Mouse (Mus musculus) CH12.LX (cell line): ENCODE measurements around the gene Cbx2. TPM values are rescaled to one million over a fixed set of nuclear protein-coding genes. Genes with fewer than 3 reads are reported as not detected.

Source experiments
- DNase-seq: peaks from one replicate; pipeline ENCODE4 v3.0.0-alpha.2; 2013; ENCODE audit errors: extremely low read depth
- H3K27ac ChIP-seq: 2 replicates; pipeline ENCODE4 v1.5.1; 2012; ENCODE audit warnings: low read depth, mild to moderate bottlenecking, control low read depth, moderate library complexity; ENCODE audit not compliant: insufficient read depth
- H3K27me3 ChIP-seq: replicated peaks from 2 replicates; pipeline ENCODE3; 2012; ENCODE audit warnings: inconsistent platforms
- H3K36me3 ChIP-seq, 2 experiments: replicated peaks in 1 of 2; 2 replicates each; pipeline versions ENCODE3 to v1.6.1; 2012; ENCODE audit warnings: inconsistent platforms in 1 of 2, low read length in 1 of 2, mild to moderate bottlenecking in 1 of 2, mixed read lengths in 1 of 2, moderate library complexity in 1 of 2; ENCODE audit not compliant: control insufficient read depth in 1 of 2, insufficient read depth in 1 of 2
- H3K4me1 ChIP-seq, 2 experiments: 2 replicates each; pipeline ENCODE4 v1.6.1; 2012; ENCODE audit warnings: inconsistent platforms in 1 of 2, moderate library complexity in 1 of 2; ENCODE audit not compliant: insufficient read depth in 2 of 2, control insufficient read depth in 1 of 2
- H3K4me2 ChIP-seq: 2 replicates; pipeline ENCODE4 v1.6.1; 2012; ENCODE audit warnings: low read depth, mild to moderate bottlenecking, control low read depth; ENCODE audit not compliant: poor library complexity, insufficient read depth, severe bottlenecking
- H3K4me3 ChIP-seq, 3 experiments: fragments of 150-350 bp in 1 of 3; sonication (generic) in 1 of 3; replicated peaks in 1 of 3; 2 replicates each; pipeline versions ENCODE3 to v1.5.1; 2011 to 2012; ENCODE audit warnings: low read depth in 2 of 3, low read length in 2 of 3, mild to moderate bottlenecking in 2 of 3, moderate library complexity in 2 of 3, control low read depth in 1 of 3, improper control_type of control experiment in 1 of 3, inconsistent platforms in 1 of 3, mixed read lengths in 1 of 3; ENCODE audit not compliant: poor library complexity in 1 of 3
- H3K79me2 ChIP-seq: replicated peaks from 2 replicates; pipeline ENCODE4 v1.6.1; 2012; ENCODE audit warnings: mild to moderate bottlenecking, moderate library complexity; ENCODE audit not compliant: control insufficient read depth, poor library complexity, insufficient read depth, severe bottlenecking; ENCODE audit errors: extremely low read depth
- H3K9ac ChIP-seq: 2 replicates; pipeline ENCODE4 v1.6.1; 2012; ENCODE audit warnings: low read depth, mild to moderate bottlenecking, control low read depth, moderate library complexity; ENCODE audit not compliant: insufficient read depth
- H3K9me3 ChIP-seq: replicated peaks from 2 replicates; pipeline ENCODE3; 2012; ENCODE audit warnings: low read length, inconsistent platforms, mixed read lengths
- CHD1 ChIP-seq: IDR thresholded peaks from 2 replicates; pipeline ENCODE4 v1.6.1; 2012; ENCODE audit warnings: low read depth, low read length, improper control_type of control experiment, inconsistent platforms
- CTCF ChIP-seq, 2 experiments: IDR thresholded peaks in 1 of 2; conservative IDR thresholded peaks in 1 of 2; 2 replicates each; pipeline ENCODE4 v1.5.1; 2011 to 2012; ENCODE audit warnings: low read depth in 2 of 2, low read length in 2 of 2, improper control_type of control experiment in 1 of 2, inconsistent platforms in 1 of 2, mild to moderate bottlenecking in 1 of 2, moderate library complexity in 1 of 2
- E2F4 ChIP-seq: IDR thresholded peaks from 2 replicates; pipeline ENCODE4 v1.6.1; 2011; ENCODE audit warnings: low read depth, low read length, improper control_type of control experiment; ENCODE audit not compliant: insufficient replicate concordance
- ELF1 ChIP-seq: IDR thresholded peaks from 2 replicates; pipeline ENCODE4 v1.6.1; 2014; ENCODE audit warnings: low read depth, mild to moderate bottlenecking, inconsistent platforms, low read length, improper control_type of control experiment
- ETS1 ChIP-seq: conservative IDR thresholded peaks from 2 replicates; pipeline ENCODE4 v1.6.1; 2012; ENCODE audit warnings: low read depth, mild to moderate bottlenecking, inconsistent platforms, low read length, improper control_type of control experiment, moderate library complexity
- GABPA ChIP-seq: IDR thresholded peaks from 2 replicates; pipeline ENCODE4 v1.6.1; 2012; ENCODE audit warnings: low read depth, low read length, improper control_type of control experiment, inconsistent platforms; ENCODE audit not compliant: insufficient replicate concordance
- JUN ChIP-seq: IDR thresholded peaks from 2 replicates; pipeline ENCODE4 v1.6.1; 2011; ENCODE audit warnings: low read depth, mild to moderate bottlenecking, low read length, improper control_type of control experiment, moderate library complexity; ENCODE audit not compliant: insufficient read depth
- MAFK ChIP-seq: IDR thresholded peaks from 2 replicates; pipeline ENCODE4 v1.6.1; 2011; ENCODE audit warnings: low read length, improper control_type of control experiment; ENCODE audit not compliant: insufficient replicate concordance
- MAZ ChIP-seq: IDR thresholded peaks from 2 replicates; pipeline ENCODE4 v1.6.1; 2012; ENCODE audit warnings: low read depth, mild to moderate bottlenecking, inconsistent platforms, low read length, improper control_type of control experiment, moderate library complexity
- PAX5 ChIP-seq: IDR thresholded peaks from 2 replicates; pipeline ENCODE4 v1.6.1; 2012; ENCODE audit warnings: low read length, inconsistent platforms, mixed read lengths
- RAD21 ChIP-seq: IDR thresholded peaks from 2 replicates; pipeline ENCODE4 v1.6.1; 2011; ENCODE audit warnings: low read depth, mild to moderate bottlenecking, low read length, improper control_type of control experiment, moderate library complexity
- RCOR1 ChIP-seq: conservative IDR thresholded peaks from 2 replicates; pipeline ENCODE4 v1.6.1; 2012; ENCODE audit warnings: low read depth, mild to moderate bottlenecking, inconsistent platforms, low read length, improper control_type of control experiment
- SIN3A ChIP-seq: IDR thresholded peaks from 2 replicates; pipeline ENCODE4 v1.6.1; 2012; ENCODE audit warnings: low read length, improper control_type of control experiment, inconsistent platforms
- SMC3 ChIP-seq: IDR thresholded peaks from 2 replicates; pipeline ENCODE4 v1.6.1; 2011; ENCODE audit warnings: low read depth, low read length, improper control_type of control experiment
- TBP ChIP-seq: conservative IDR thresholded peaks from 2 replicates; pipeline ENCODE4 v1.6.1; 2011; ENCODE audit warnings: low read depth, low read length, improper control_type of control experiment
- UBTF ChIP-seq: IDR thresholded peaks from 2 replicates; pipeline ENCODE4 v1.6.1; 2012; ENCODE audit warnings: low read depth, mild to moderate bottlenecking, inconsistent platforms, low read length, improper control_type of control experiment, moderate library complexity
- ZMIZ1 ChIP-seq: IDR thresholded peaks from 2 replicates; pipeline ENCODE4 v1.6.1; 2012; ENCODE audit warnings: low read depth, mild to moderate bottlenecking, inconsistent platforms, low read length, improper control_type of control experiment
- dilution Hi-C: fragments of 300-500 bp; cut with MboI; formaldehyde crosslinking; loops from 2 replicates; pipeline ENCODE4 v1.14.3; 2020; ENCODE audit warnings: low sequenced_read_pairs; ENCODE audit not compliant: extremely low pct_unique_long_range_greater_than_20kb, extremely low pct_ligation_motif_present
- in situ Hi-C: fragments of 300-500 bp; cut with MboI; formaldehyde crosslinking; loops from 3 replicates; pipeline ENCODE4 v1.14.3; 2019; ENCODE audit warnings: low sequenced_read_pairs, low pct_ligation_motif_present, low pct_unique_long_range_greater_than_20kb, mixed read lengths
- polyA plus RNA-seq: library from polyadenylated mRNA; unstranded; fragments of >175 nt; gene quantifications from 2 replicates; pipeline ENCODE4 v1.2.1, GENCODE M21; 2012; ENCODE audit warnings: low read depth; ENCODE audit not compliant: insufficient read length
- total RNA-seq, 2 experiments: library from RNA; depleted of rRNA; stranded (reverse); fragments of 300-350 nt in 1 of 2; fragments of >200 nt in 1 of 2; gene quantifications; 2 replicates each; pipeline ENCODE4 v1.2.3; 2012 to 2014

The Cbx2 gene
- total and polyA plus RNA-seq, 3 experiments: 2.8 to 15.5 (median 3.9) TPM

DNA sequence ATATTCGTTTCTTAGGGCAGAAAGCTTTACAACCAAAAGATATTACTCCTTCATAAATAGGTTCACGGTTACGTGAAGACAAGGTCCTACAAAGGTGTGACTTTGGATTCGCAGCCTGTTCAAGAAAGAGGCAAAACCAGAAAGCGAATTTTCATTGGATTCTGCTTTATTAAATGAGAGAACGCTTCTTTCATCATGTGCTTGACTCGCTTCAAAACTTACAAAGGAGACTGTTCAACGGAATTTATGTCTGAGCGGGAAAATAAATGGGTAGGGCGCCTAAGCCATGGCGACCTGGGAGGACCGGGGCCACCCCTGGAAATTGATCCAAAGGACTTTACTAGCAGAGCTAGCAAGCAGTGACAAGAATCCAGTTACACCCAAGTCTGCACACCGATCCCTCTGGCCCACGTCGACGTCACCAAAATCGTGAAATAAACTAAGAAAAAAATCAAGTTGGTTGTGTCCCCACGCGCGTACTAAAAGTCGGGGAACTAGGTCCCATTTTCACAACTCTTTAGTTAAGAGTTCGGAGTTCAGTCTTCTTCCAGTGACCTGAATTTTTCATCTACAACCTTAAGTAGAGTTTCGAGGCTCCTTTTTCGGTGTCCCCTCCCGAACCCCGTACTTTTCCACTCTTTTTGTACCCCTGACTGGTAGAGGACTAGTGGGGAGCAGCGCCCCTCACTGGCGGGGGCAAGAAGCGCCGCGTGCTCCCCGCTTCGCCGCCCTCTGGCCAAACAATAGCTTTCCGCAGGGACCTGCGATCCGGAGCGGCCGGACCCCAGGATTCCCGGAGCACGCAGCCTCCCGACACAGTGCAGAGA is 481 bp upstream of the Cbx2 start:
- peak overlapping the region; percentile 23 for H3K4me2 ChIP-seq
- peaks cover 87% of the 10 kb centered on the region for H3K27me3 ChIP-seq
- H3K79me2 ChIP-seq: no peaks in the 10 kb centered on the region
- peaks cover 22 to 44% of the 10 kb centered on the region in 2 experiments for H3K4me1 ChIP-seq
- DNase-seq: no peak
- H3K36me3 ChIP-seq: peaks cover 9% of the 10 kb centered on the region in 2 experiments
- dilution Hi-C loops: no loop called here
- H3K4me3 ChIP-seq: peak overlapping the region; percentile 50 to 84 (median 64)
- no peaks in the 10 kb centered on the region for H3K9me3 ChIP-seq
- H3K27ac ChIP-seq: no peak overlapping the region
- in situ Hi-C loops: no loop called here
- TF ChIP-seq TBP (no peak), ZMIZ1 (no peak), JUN (no peak), PAX5 (no peak), CTCF (conservative IDR thresholded peaks at IDR 0.05 in 1 of 2, IDR thresholded peaks at IDR 0.05 in 1 of 2; ENCODE audit: low read depth in 2 of 2, low read length in 2 of 2) (peak in 1 of 2 experiments; percentile 67; a peak in 2 of 4 replicates), RAD21 (no peak), RCOR1 (no peak)
- H3K9ac ChIP-seq: peak overlapping the region; percentile 1; the same call in 1 of the 2 replicates

- Histone ChIP-seq H3K4me2 (peak overlapping the region; percentile 60), H3K9me3 (no peaks in the 10 kb centered on the region), H3K4me1 (peaks cover 22 to 48% of the 10 kb centered on the region in 2 experiments), H3K36me3 (peaks cover 22% of the 10 kb centered on the region in 2 experiments), H3K9ac (peak overlapping the region; percentile 53), H3K4me3 (peak overlapping the region; percentile 64 to 84 (median 76)), H3K27ac (no peak overlapping the region; the same call in 1 of the 2 replicates), H3K79me2 (no peaks in the 10 kb centered on the region), H3K27me3 (peaks cover 74% of the 10 kb centered on the region)
- in situ Hi-C loops (no loop called here), dilution Hi-C loops (no loop called here)
- DNase-seq: no peak
- TF ChIP-seq MAZ: 0 out of 2 replicates have a peak, but pooled peaks have one; percentile 8
- no peak for TF ChIP-seq ELF1
Observed at GRCm38 (mm10) chr11:119023616-119023980, 836 bp downstream of the Cbx2 start.

GRCm38 (mm10) chr11:119024260-119024659 is 1.5 kb downstream of the Cbx2 start:
- Histone ChIP-seq H3K27ac (no peak overlapping the region), H3K4me2 (peak overlapping the region; percentile 60), H3K79me2 (no peaks in the 10 kb centered on the region), H3K4me1 (peaks cover 22 to 48% of the 10 kb centered on the region in 2 experiments), H3K9me3 (no peaks in the 10 kb centered on the region), H3K4me3 (peak overlapping the region; percentile 64 to 84 (median 76)), H3K27me3 (peaks cover 67% of the 10 kb centered on the region), H3K9ac (peak overlapping the region; percentile 53), H3K36me3 (peaks cover 29% of the 10 kb centered on the region in 2 experiments)
- no peak for DNase-seq
- no peak for TF ChIP-seq SMC3
- TF ChIP-seq ETS1: no peak
- no peak for TF ChIP-seq RAD21
- TF ChIP-seq UBTF: no peak
- no peak for TF ChIP-seq MAFK
- no peak for TF ChIP-seq E2F4
- no peak for TF ChIP-seq GABPA
- no peak for TF ChIP-seq RCOR1
- TF ChIP-seq CHD1: no peak
- TF ChIP-seq SIN3A: no peak
- dilution Hi-C loops: no loop called here
- in situ Hi-C loops: no loop called here
